Mouse (Mus musculus): ENCODE results near the gene Galnt3. TPM values are rescaled to one million over a fixed set of nuclear protein-coding genes. Genes with fewer than 3 reads are reported as not detected.

Galnt3 gene
- 11.3 and 14.0 TPM in 2 replicates for polyA plus RNA-seq (2015; fragmentation: Nextera tagmentation; extraction: Ambion mirVana)

DNA sequence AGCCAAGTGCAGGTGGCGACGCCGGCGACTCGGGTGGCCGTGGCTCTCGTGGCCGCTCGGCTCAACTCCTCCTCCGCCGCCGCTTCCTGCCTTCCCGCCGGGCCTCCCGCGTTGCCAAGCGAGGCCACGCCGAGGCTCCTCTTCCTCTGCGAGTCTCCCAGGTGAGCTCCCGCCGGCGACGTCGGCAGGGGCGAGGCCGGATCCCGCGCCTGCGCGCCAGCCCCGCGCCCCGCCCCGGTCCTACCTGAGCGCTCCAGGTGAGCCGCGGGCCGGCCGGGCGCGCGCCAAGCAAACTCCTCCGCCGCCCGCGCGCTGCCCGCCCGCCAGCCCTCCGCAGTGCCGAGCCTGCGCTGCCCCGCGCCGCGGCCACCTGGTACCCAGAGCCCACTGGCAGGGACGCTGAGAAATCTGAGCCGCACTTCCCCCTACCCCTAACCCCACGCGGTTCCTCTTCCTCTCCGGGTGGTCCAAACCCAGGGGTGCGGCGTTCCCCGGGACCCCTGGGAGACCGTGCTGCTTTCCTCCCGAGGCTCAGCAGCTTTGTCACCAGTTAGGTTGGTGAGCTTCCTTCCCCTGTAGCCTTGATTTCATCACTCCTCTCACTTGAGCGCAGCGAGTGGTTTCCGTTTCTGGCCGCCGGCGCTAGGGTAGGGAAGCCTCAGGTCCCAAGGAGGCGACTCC lies at the start of gene Galnt3:
Gene Galnt3 (minus strand): TSS at position 404 of the 681 bp plus-strand sequence.
- peak within 1 kb of the TSS; percentile 54 for H3K27ac ChIP-seq (ENCODE audit: low read length)
- no peaks in the 10 kb centered on the region for H3K4me1 ChIP-seq (ENCODE audit: insufficient read depth, low read depth, low read length)
- peak; percentile 83 for DNase-seq (ENCODE audit: low spot score)
- TF ChIP-seq CTCF (IDR thresholded peaks at IDR 0.05) (no peak), EP300 (IDR thresholded peaks at IDR 0.05) (no peak)
- no peaks in the 10 kb centered on the region for H3K9me3 ChIP-seq (ENCODE audit: low read length)
- no peaks in the 10 kb centered on the region for H3K36me3 ChIP-seq (ENCODE audit: insufficient read depth, low read length)
- peak; percentile 94 for ATAC-seq
- peak within 1 kb of the TSS; percentile 67 for H3K4me3 ChIP-seq (ENCODE audit: low read depth, low read length)
- H3K9ac ChIP-seq (replicated peaks; ENCODE audit: low read depth): peak within 1 kb of the TSS; percentile 43
- H3K4me2 ChIP-seq (replicated peaks; ENCODE audit: low read depth, low read length): peak within 1 kb of the TSS; percentile 100
- under 1% methylated on average over 49 of the region's 74 CpGs for WGBS
- H3K27me3 ChIP-seq (replicated peaks; ENCODE audit: insufficient read depth, low read length): peaks cover 3% of the 10 kb centered on the region; the same call in 1 of the 2 replicates

DNA sequence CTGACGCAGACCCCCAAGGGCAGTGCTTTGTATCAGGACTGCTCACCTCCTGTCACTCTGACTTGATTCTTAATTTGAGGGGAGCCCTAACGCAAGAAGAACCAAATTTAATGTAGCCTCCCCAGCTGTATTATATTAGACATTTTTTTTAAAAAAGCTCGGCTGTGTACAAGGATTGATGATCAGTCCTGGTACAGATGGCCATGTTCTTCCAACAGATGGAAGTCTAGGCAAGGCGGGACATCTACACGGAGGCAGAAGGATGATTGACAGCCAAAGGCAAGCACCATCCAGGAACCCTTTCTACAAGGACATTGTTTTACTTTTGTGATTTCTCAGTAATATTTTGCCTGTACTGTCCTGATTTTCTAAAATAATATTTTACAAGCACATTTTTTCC lies 48.3 kb upstream of the Galnt3 start:
- TF ChIP-seq EP300 (IDR thresholded peaks at IDR 0.05) (no peak), CTCF (IDR thresholded peaks at IDR 0.05) (no peak)
- Histone ChIP-seq H3K4me2 (replicated peaks; ENCODE audit: low read depth, low read length) (no peak overlapping the region), H3K36me3 (ENCODE audit: insufficient read depth, low read length) (no peaks in the 10 kb centered on the region), H3K4me1 (ENCODE audit: insufficient read depth, low read depth, low read length) (no peaks in the 10 kb centered on the region), H3K9ac (replicated peaks; ENCODE audit: low read depth) (no peak overlapping the region), H3K27me3 (replicated peaks; ENCODE audit: insufficient read depth, low read length) (no peaks in the 10 kb centered on the region), H3K4me3 (ENCODE audit: low read depth, low read length) (no peak overlapping the region), H3K27ac (ENCODE audit: low read length) (no peak overlapping the region), H3K9me3 (ENCODE audit: low read length) (no peaks in the 10 kb centered on the region)
- ATAC-seq: no peak
- 67% methylated on average over 5 of the region's 5 CpGs for WGBS
- DNase-seq (ENCODE audit: low spot score): no peak

DNA sequence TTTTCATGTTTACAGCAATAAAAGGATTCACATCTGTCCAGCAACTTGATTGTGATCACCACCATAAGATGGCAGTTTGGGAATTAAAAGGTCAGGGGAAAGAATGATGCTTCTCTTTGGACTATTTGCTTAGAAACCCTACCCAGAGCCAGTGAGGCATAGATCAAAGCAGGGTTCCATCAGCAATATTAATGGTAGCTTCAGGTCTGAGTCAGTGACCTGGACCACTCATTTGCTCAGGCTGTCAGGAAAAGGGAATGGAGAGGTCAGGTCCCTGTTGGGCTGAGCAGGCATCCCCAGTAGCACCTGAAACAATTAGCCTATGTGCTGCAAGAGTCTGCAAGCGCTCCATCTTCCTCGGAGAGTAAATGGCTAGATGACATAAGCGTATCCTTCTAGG lies 46.8 kb upstream of the Galnt3 start:
- WGBS: 82% methylated on average over 3 of the region's 3 CpGs
- H3K36me3 ChIP-seq (ENCODE audit: insufficient read depth, low read length): no peaks in the 10 kb centered on the region
- H3K27ac ChIP-seq (ENCODE audit: low read length): no peak overlapping the region
- no peaks in the 10 kb centered on the region for H3K4me1 ChIP-seq (ENCODE audit: insufficient read depth, low read depth, low read length)
- H3K27me3 ChIP-seq (replicated peaks; ENCODE audit: insufficient read depth, low read length): no peaks in the 10 kb centered on the region
- TF ChIP-seq CTCF (IDR thresholded peaks at IDR 0.05) (no peak), EP300 (IDR thresholded peaks at IDR 0.05) (no peak)
- DNase-seq (ENCODE audit: low spot score) (no peak), ATAC-seq (no peak)
- H3K4me2 ChIP-seq (replicated peaks; ENCODE audit: low read depth, low read length): no peak overlapping the region
- H3K9me3 ChIP-seq (ENCODE audit: low read length): no peaks in the 10 kb centered on the region
- no peak overlapping the region for H3K4me3 ChIP-seq (ENCODE audit: low read depth, low read length)
- no peak overlapping the region for H3K9ac ChIP-seq (replicated peaks; ENCODE audit: low read depth)

DNA sequence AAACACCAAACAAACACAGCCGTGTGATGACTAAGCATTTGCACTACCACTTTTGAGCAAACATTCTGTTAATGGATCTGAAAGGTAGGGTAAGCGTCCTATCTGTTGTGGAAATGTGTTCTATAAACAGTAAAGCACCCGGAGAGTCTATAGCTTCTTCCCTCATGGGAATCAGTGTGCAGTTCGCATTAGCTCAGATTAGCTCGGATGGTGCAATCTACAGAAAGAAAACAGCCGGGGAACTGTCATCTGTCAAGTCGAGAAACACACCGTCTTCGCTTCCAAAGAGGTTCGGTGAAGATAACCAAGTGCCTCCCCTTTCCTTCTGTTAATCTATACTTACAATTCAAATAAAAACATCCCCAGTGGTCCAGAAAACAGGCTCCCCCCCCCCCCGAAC lies 45.9 kb upstream of the Galnt3 start:
- no peaks in the 10 kb centered on the region for H3K36me3 ChIP-seq (ENCODE audit: insufficient read depth, low read length)
- H3K9me3 ChIP-seq (ENCODE audit: low read length): no peaks in the 10 kb centered on the region
- no peak for TF ChIP-seq EP300 (IDR thresholded peaks at IDR 0.05)
- no peak for TF ChIP-seq CTCF (IDR thresholded peaks at IDR 0.05)
- WGBS: 43% methylated on average over 11 of the region's 11 CpGs
- no peak overlapping the region for H3K4me3 ChIP-seq (ENCODE audit: low read depth, low read length)
- no peak for DNase-seq (ENCODE audit: low spot score)
- H3K4me2 ChIP-seq (replicated peaks; ENCODE audit: low read depth, low read length): no peak overlapping the region
- H3K27ac ChIP-seq (ENCODE audit: low read length): no peak overlapping the region
- no peaks in the 10 kb centered on the region for H3K27me3 ChIP-seq (replicated peaks; ENCODE audit: insufficient read depth, low read length)
- H3K9ac ChIP-seq (replicated peaks; ENCODE audit: low read depth): no peak overlapping the region
- no peaks in the 10 kb centered on the region for H3K4me1 ChIP-seq (ENCODE audit: insufficient read depth, low read depth, low read length)
- ATAC-seq: no peak

DNA sequence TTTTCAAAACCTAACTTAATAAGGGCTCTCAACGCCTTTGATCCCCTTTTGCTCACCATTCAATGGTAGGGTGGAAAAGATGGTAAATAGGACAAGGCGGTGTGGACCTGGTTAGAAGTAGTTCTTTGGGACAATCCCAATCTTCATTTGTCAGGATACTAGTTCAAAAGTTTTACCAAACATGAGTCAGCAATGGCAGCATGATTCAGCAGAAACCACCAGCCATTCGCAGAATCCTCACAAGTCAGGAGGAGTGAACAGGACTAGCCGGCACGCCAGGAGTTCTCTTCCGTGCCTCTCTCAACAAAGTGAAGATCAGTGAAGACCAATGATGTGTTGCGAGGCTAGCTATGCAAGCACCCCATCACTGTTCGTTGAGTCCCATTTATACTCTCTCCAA lies 40.2 kb upstream of the Galnt3 start:
- Histone ChIP-seq H3K4me3 (ENCODE audit: low read depth, low read length) (no peak overlapping the region), H3K9ac (replicated peaks; ENCODE audit: low read depth) (no peak overlapping the region), H3K27me3 (replicated peaks; ENCODE audit: insufficient read depth, low read length) (no peaks in the 10 kb centered on the region), H3K36me3 (ENCODE audit: insufficient read depth, low read length) (no peaks in the 10 kb centered on the region), H3K4me2 (replicated peaks; ENCODE audit: low read depth, low read length) (no peak overlapping the region), H3K9me3 (ENCODE audit: low read length) (no peaks in the 10 kb centered on the region), H3K27ac (ENCODE audit: low read length) (no peak overlapping the region), H3K4me1 (ENCODE audit: insufficient read depth, low read depth, low read length) (no peaks in the 10 kb centered on the region)
- 88% methylated on average over 8 of the region's 8 CpGs for WGBS
- TF ChIP-seq CTCF (IDR thresholded peaks at IDR 0.05): no peak
- no peak for TF ChIP-seq EP300 (IDR thresholded peaks at IDR 0.05)
- ATAC-seq: no peak
- no peak for DNase-seq (ENCODE audit: low spot score)

DNA sequence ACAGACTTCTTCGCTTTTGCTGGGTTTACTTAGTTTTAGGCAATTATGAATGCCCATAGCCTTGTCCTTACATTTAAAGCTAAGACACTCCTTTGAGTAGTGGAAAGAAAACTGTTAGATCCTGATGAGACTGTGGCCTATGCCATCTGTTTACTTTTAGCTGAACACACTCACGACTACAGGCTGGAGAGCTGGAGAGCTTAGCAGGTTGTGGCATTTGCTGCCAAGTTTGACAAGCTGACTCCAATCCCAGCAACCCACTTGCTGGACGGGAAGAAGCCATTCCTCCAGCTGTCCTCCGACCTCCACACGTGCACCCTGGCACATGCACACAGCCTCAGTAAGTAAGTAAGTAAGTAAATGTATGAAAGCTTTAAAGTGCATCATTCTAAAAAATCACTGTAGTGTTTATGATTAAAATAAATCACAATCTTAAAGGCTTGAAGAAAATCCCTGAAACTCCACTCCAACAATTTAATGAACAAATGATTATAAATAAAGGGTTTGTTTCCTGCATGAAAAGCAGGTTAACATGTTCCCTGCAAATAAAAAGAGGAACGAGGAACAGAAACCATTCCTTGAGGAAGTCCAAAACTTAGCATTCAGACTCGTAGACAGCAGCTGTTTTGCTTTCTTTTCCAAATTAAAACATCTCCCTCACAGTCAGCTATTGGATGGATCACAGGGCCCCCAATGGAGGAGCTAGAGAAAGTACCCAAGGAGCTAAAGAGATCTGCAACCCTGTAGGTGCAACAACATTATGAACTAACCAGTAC lies 33.5 kb upstream of the Galnt3 start:
- H3K36me3 ChIP-seq (ENCODE audit: insufficient read depth, low read length): no peaks in the 10 kb centered on the region
- no peak overlapping the region for H3K27ac ChIP-seq (ENCODE audit: low read length)
- no peaks in the 10 kb centered on the region for H3K4me1 ChIP-seq (ENCODE audit: insufficient read depth, low read depth, low read length)
- no peak for TF ChIP-seq EP300 (IDR thresholded peaks at IDR 0.05)
- no peak for TF ChIP-seq CTCF (IDR thresholded peaks at IDR 0.05)
- whole genome bisulfite sequencing: 38% methylated on average over 7 of the region's 7 CpGs
- H3K9me3 ChIP-seq (ENCODE audit: low read length): no peaks in the 10 kb centered on the region
- ATAC-seq (no peak), DNase-seq (ENCODE audit: low spot score) (no peak)
- no peak overlapping the region for H3K4me2 ChIP-seq (replicated peaks; ENCODE audit: low read depth, low read length)
- H3K4me3 ChIP-seq (ENCODE audit: low read depth, low read length): no peak overlapping the region
- H3K9ac ChIP-seq (replicated peaks; ENCODE audit: low read depth): no peak overlapping the region
- no peaks in the 10 kb centered on the region for H3K27me3 ChIP-seq (replicated peaks; ENCODE audit: insufficient read depth, low read length)
